Mouse (Mus musculus): ENCODE measurements around the gene Serpina9. TPM values are rescaled to one million over a fixed set of nuclear protein-coding genes. Genes with fewer than 3 reads are reported as not detected.
A peak's percentile ranks its signal among the peaks of the same experiment; 100 is the strongest.

The Serpina9 gene
- total and polyA plus RNA-seq, 2 experiments from 2014 or later = 0.15 to 0.38 TPM

GRCm38 (mm10) chr12:104045713-104046112 is 32.2 kb upstream of the Serpina9 start:
- WGBS = 87% methylated on average over 8 of the region's 8 CpGs
- Histone ChIP-seq H3K4me1 (ENCODE audit: insufficient read depth) (no peaks in the 10 kb centered on the region), H3K4me2 (ENCODE audit: low read depth) (no peak overlapping the region), H3K27me3 (ENCODE audit: insufficient read depth, low read length) (no peaks in the 10 kb centered on the region), H3K27ac (ENCODE audit: low read depth, low read length) (no peak overlapping the region), H3K4me3 (ENCODE audit: low read depth, low read length) (no peak overlapping the region), H3K9me3 (ENCODE audit: low read length) (no peaks in the 10 kb centered on the region), H3K36me3 (ENCODE audit: insufficient read depth) (no peaks in the 10 kb centered on the region), H3K9ac (no peak overlapping the region)
- no peak for ATAC-seq
- no peak for DNase-seq
- no peak for TF ChIP-seq CTCF (IDR thresholded peaks at IDR 0.05; ENCODE audit: low read depth)

DNA sequence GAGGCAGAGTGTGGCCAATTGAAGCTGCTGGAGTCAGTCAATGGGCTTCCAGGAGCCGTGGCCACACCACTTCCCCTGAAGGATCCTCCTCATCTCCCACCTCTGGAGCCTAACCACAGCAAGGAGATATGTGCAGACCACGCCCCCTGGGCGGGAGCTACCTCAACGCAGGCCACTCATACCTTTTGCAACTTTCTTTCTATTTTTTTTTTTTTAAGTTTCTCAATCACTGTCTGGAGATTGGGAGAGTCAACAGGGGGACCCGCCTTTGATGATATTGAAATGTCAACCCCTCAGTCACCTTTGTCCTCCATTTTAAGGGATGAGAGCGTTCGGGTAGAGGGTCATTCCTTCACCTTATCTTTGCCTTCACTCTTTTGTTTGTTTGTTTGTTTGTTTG is 30.8 kb upstream of the Serpina9 start, which contains the start of gene Serpina12:
Gene Serpina12 (minus strand): TSS at position 101 of the 400 bp plus-strand sequence.
- H3K4me2 ChIP-seq (ENCODE audit: low read depth) = no peak within 1 kb of the TSS
- no peaks in the 10 kb centered on the region for H3K27me3 ChIP-seq (ENCODE audit: insufficient read depth, low read length)
- H3K27ac ChIP-seq (ENCODE audit: low read depth, low read length) = no peak within 1 kb of the TSS
- H3K36me3 ChIP-seq (ENCODE audit: insufficient read depth) = no peaks in the 10 kb centered on the region
- no peak for ATAC-seq
- no peak for TF ChIP-seq CTCF (IDR thresholded peaks at IDR 0.05; ENCODE audit: low read depth)
- WGBS = 88% methylated on average over 7 of the region's 7 CpGs
- H3K4me3 ChIP-seq (ENCODE audit: low read depth, low read length) = no peak within 1 kb of the TSS
- no peak within 1 kb of the TSS for H3K9ac ChIP-seq
- H3K9me3 ChIP-seq (ENCODE audit: low read length) = no peaks in the 10 kb centered on the region
- H3K4me1 ChIP-seq (ENCODE audit: insufficient read depth) = no peaks in the 10 kb centered on the region
- no peak for DNase-seq

DNA sequence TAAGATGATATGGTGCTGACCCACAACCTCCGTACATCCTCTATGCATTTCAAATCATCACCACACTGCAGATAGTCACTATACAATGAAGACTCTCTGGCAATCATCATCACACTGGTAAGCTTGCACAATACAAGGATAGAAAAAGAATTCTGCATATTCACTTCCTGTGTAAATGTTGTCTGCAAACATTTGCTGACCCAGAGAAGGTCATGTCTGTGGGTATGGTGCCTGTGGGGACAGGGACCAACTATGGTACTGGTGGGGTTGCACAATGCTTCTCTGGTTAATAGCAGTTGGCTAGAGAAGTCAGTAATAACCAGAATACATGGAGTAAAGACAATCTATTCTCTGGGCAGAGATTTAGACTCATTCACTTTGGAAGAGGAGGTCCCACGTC is 29.2 kb upstream of the Serpina9 start:
- no peak for DNase-seq
- H3K4me1 ChIP-seq (ENCODE audit: insufficient read depth) = no peaks in the 10 kb centered on the region
- H3K9ac ChIP-seq = no peak overlapping the region
- no peaks in the 10 kb centered on the region for H3K27me3 ChIP-seq (ENCODE audit: insufficient read depth, low read length)
- ATAC-seq = no peak
- 84% methylated on average over 2 of the region's 2 CpGs for WGBS
- no peaks in the 10 kb centered on the region for H3K9me3 ChIP-seq (ENCODE audit: low read length)
- no peak overlapping the region for H3K27ac ChIP-seq (ENCODE audit: low read depth, low read length)
- H3K36me3 ChIP-seq (ENCODE audit: insufficient read depth) = no peaks in the 10 kb centered on the region
- no peak overlapping the region for H3K4me3 ChIP-seq (ENCODE audit: low read depth, low read length)
- no peak overlapping the region for H3K4me2 ChIP-seq (ENCODE audit: low read depth)
- no peak for TF ChIP-seq CTCF (IDR thresholded peaks at IDR 0.05; ENCODE audit: low read depth)

DNA sequence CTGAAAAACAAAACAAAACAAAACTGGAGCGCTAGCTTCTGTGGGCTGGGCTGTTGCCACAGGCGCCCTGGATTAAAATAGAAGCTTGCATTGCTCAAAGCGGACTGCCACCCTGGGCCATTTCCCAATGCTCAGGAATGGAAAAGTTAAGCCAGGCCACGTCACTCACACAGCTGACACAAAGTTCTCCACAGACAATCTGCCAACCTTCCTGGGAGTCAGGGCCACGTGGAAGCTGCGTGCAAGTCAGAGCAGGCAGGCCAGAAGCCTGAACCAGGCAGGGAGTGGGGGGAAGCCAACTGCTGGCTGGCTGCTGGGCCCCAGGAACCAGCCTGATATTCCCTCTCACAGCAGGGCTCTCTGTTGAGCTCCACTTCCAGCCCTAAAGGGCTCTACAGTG is 27.8 kb upstream of the Serpina9 start:
- no peak overlapping the region for H3K9ac ChIP-seq
- H3K4me3 ChIP-seq (ENCODE audit: low read depth, low read length) = no peak overlapping the region
- TF ChIP-seq CTCF (IDR thresholded peaks at IDR 0.05; ENCODE audit: low read depth) = no peak
- H3K4me2 ChIP-seq (ENCODE audit: low read depth) = no peak overlapping the region
- ATAC-seq (peak; percentile 23), DNase-seq (no peak)
- no peaks in the 10 kb centered on the region for H3K9me3 ChIP-seq (ENCODE audit: low read length)
- H3K27ac ChIP-seq (ENCODE audit: low read depth, low read length) = no peak overlapping the region
- H3K36me3 ChIP-seq (ENCODE audit: insufficient read depth) = no peaks in the 10 kb centered on the region
- no peaks in the 10 kb centered on the region for H3K4me1 ChIP-seq (ENCODE audit: insufficient read depth)
- 57% methylated on average over 6 of the region's 6 CpGs for WGBS
- H3K27me3 ChIP-seq (ENCODE audit: insufficient read depth, low read length) = no peaks in the 10 kb centered on the region

- DNase-seq (no peak), ATAC-seq (no peak)
- Histone ChIP-seq H3K27me3 (ENCODE audit: insufficient read depth, low read length) (no peaks in the 10 kb centered on the region), H3K36me3 (ENCODE audit: insufficient read depth) (no peaks in the 10 kb centered on the region), H3K9me3 (ENCODE audit: low read length) (no peaks in the 10 kb centered on the region), H3K9ac (no peak overlapping the region), H3K4me1 (ENCODE audit: insufficient read depth) (no peaks in the 10 kb centered on the region), H3K4me2 (ENCODE audit: low read depth) (no peak overlapping the region), H3K4me3 (ENCODE audit: low read depth, low read length) (no peak overlapping the region), H3K27ac (ENCODE audit: low read depth, low read length) (no peak overlapping the region)
- no peak for TF ChIP-seq CTCF (IDR thresholded peaks at IDR 0.05; ENCODE audit: low read depth)
- WGBS = 93% methylated on average over 7 of the region's 7 CpGs
Observed at GRCm38 (mm10) chr12:104038181-104038580, 24.6 kb upstream of the Serpina9 start.

GRCm38 (mm10) chr12:104033752-104034151 is 20.2 kb upstream of the Serpina9 start:
- DNase-seq (no peak), ATAC-seq (no peak)
- no peaks in the 10 kb centered on the region for H3K27me3 ChIP-seq (ENCODE audit: insufficient read depth, low read length)
- H3K9me3 ChIP-seq (ENCODE audit: low read length) = no peaks in the 10 kb centered on the region
- H3K4me2 ChIP-seq (ENCODE audit: low read depth) = no peak overlapping the region
- H3K4me3 ChIP-seq (ENCODE audit: low read depth, low read length) = no peak overlapping the region
- H3K36me3 ChIP-seq (ENCODE audit: insufficient read depth) = no peaks in the 10 kb centered on the region
- H3K27ac ChIP-seq (ENCODE audit: low read depth, low read length) = no peak overlapping the region
- no peaks in the 10 kb centered on the region for H3K4me1 ChIP-seq (ENCODE audit: insufficient read depth)
- 100% methylated on average over 1 of the region's 1 CpGs for WGBS
- no peak overlapping the region for H3K9ac ChIP-seq
- TF ChIP-seq CTCF (IDR thresholded peaks at IDR 0.05; ENCODE audit: low read depth) = no peak

DNA sequence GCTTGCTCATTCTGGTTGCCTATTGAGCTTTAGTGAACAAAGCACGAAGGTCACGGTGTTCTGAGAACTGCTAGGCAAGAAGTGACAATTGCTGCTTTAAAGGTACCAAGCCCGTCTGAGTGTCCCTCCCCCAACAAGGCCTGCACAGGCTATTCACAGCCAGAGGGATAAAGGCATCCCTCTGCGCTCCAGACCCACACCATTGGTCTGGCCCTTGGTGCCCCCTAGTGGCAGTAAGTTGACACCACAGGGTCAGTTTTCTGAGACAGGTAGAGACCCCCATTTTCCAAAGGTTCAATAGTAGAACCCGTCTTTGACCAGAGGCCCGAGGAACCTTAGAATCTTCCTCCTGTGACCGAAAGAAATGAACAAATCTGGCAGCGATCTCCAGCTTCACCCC is 16.4 kb upstream of the Serpina9 start:
- no peak for ATAC-seq
- no peaks in the 10 kb centered on the region for H3K36me3 ChIP-seq (ENCODE audit: insufficient read depth)
- peak; percentile 49 for TF ChIP-seq CTCF (IDR thresholded peaks at IDR 0.05; ENCODE audit: low read depth)
- H3K4me1 ChIP-seq (ENCODE audit: insufficient read depth) = no peaks in the 10 kb centered on the region
- no peak overlapping the region for H3K27ac ChIP-seq (ENCODE audit: low read depth, low read length)
- no peak overlapping the region for H3K9ac ChIP-seq
- H3K4me3 ChIP-seq (ENCODE audit: low read depth, low read length) = no peak overlapping the region
- no peaks in the 10 kb centered on the region for H3K9me3 ChIP-seq (ENCODE audit: low read length)
- H3K27me3 ChIP-seq (ENCODE audit: insufficient read depth, low read length) = no peaks in the 10 kb centered on the region
- no peak overlapping the region for H3K4me2 ChIP-seq (ENCODE audit: low read depth)
- DNase-seq = no peak
- WGBS = 48% methylated on average over 8 of the region's 8 CpGs

- WGBS = 91% methylated on average over 3 of the region's 3 CpGs
- DNase-seq = no peak
Observed at GRCm38 (mm10) chr12:104015280-104015679, 1.7 kb upstream of the Serpina9 start.

More at GRCm38 (mm10) chr12:104015280-104015679, 1.7 kb upstream of the Serpina9 start:
- TF ChIP-seq CTCF (IDR thresholded peaks at IDR 0.05; ENCODE audit: low read depth) = no peak
- no peaks in the 10 kb centered on the region for H3K36me3 ChIP-seq (ENCODE audit: insufficient read depth)
- H3K9me3 ChIP-seq (ENCODE audit: low read length) = no peaks in the 10 kb centered on the region
- no peak overlapping the region for H3K9ac ChIP-seq
- no peaks in the 10 kb centered on the region for H3K4me1 ChIP-seq (ENCODE audit: insufficient read depth)
- H3K4me3 ChIP-seq (ENCODE audit: low read depth, low read length) = no peak overlapping the region
- H3K27me3 ChIP-seq (ENCODE audit: insufficient read depth, low read length) = no peaks in the 10 kb centered on the region
- no peak overlapping the region for H3K27ac ChIP-seq (ENCODE audit: low read depth, low read length)
- ATAC-seq = no peak
- no peak overlapping the region for H3K4me2 ChIP-seq (ENCODE audit: low read depth)
